ENCODE assay signal across 35 mouse cellular contexts in the genomic region with DNA sequence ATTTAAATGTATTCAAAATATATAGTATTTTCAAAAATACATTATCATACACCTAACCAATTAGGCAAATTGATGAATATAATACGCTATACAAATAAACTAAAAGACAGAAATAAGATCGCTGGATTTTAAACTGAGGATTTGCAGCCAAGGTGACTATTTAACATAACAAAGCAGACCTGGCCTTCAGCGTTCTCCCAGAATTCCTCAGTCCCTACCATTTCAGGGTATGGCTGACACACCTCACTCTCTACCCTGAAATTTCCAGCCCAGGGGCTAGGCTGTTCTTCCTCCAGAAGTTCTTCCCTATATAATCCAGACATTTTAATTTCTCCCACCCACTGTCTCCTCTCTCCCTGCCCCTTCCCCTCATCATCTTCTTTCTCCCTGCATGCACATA. TPM values are rescaled to one million over a fixed set of nuclear protein-coding genes. Genes with fewer than 3 reads are reported as not detected.
"Had no signal": no experiment of that assay in that cellular context is flagged by ENCODE, and none has a peak within 500 bp of the region (broad histone marks: within the 10 kb centered on the region; RNA-seq: fewer than 3 reads in every experiment).

No protein-coding gene starts in this region.

- H3K9ac ChIP-seq: embryonic facial prominence, embryonic 12.5 days; embryonic facial prominence, embryonic 13.5 days; embryonic facial prominence, embryonic 15.5 days; forebrain, embryonic 12.5 days; forebrain, embryonic 13.5 days; forebrain, embryonic 15.5 days; forebrain, postnatal 0 days had no signal

- H3K36me3 ChIP-seq: embryonic facial prominence, embryonic 12.5 days; embryonic facial prominence, embryonic 13.5 days; embryonic facial prominence, embryonic 15.5 days; forebrain, embryonic 12.5 days had no signal

- H3K27me3 ChIP-seq: embryonic facial prominence, embryonic 12.5 days; embryonic facial prominence, embryonic 13.5 days; embryonic facial prominence, embryonic 15.5 days; forebrain, embryonic 12.5 days; forebrain, embryonic 13.5 days; forebrain, embryonic 15.5 days had no signal

- H3K9me3 ChIP-seq: embryonic facial prominence, embryonic 10.5 days; embryonic facial prominence, embryonic 12.5 days; embryonic facial prominence, embryonic 13.5 days; embryonic facial prominence, embryonic 15.5 days; forebrain, embryonic 10.5 days; forebrain, embryonic 12.5 days; forebrain, embryonic 13.5 days; forebrain, embryonic 15.5 days; heart, embryonic 10.5 days had no signal

- H3K27ac ChIP-seq: embryonic facial prominence, embryonic 10.5 days; embryonic facial prominence, embryonic 12.5 days; embryonic facial prominence, embryonic 13.5 days; embryonic facial prominence, embryonic 15.5 days; forebrain, embryonic 10.5 days; forebrain, embryonic 12.5 days; forebrain, embryonic 13.5 days; forebrain, embryonic 15.5 days; gastrocnemius, adult 2 months; heart, adult 2 months; heart, embryonic 10.5 days had no signal

- H3K4me1 ChIP-seq: embryonic facial prominence, embryonic 13.5 days; heart, embryonic 10.5 days had no signal

- H3K4me3 ChIP-seq: embryonic facial prominence, embryonic 10.5 days; embryonic facial prominence, embryonic 12.5 days; embryonic facial prominence, embryonic 13.5 days; embryonic facial prominence, embryonic 15.5 days; erythroblast, embryonic 14.5 days; forebrain, embryonic 10.5 days; forebrain, embryonic 12.5 days; forebrain, embryonic 13.5 days; forebrain, embryonic 15.5 days; gastrocnemius, adult 2 months; heart, adult 2 months; heart, embryonic 10.5 days had no signal

- DNase-seq: cerebellum, adult 9-11 months; cerebellum, postnatal 10 days; cerebellum, postnatal 14 days; cerebellum, postnatal 25 days; cerebellum, postnatal 36 days; embryo, embryonic 11 days; forebrain, postnatal 0 days; gastrocnemius, adult 2 months; gastrocnemius, postnatal 10 days; gastrocnemius, postnatal 14 days; gastrocnemius, postnatal 36 days; heart, adult 18-20 months; heart, adult 2 months had no signal

RNA-seq across cellular contexts. Expression of a gene that starts 23.0 kb away (rescaled TPM):
- total RNA-seq: common myeloid progenitor, adult 5-6 weeks; gastrocnemius, adult 18-20 months; gastrocnemius, adult 2 months; gastrocnemius, adult 8-10 months; gastrocnemius, postnatal 10 days; gastrocnemius, postnatal 14 days; gastrocnemius, postnatal 36 days; gastrocnemius, postnatal 4 days; granulocyte monocyte progenitor cell, adult 5-6 weeks; heart, adult 18-20 months; heart, adult 2 months; heart, adult 8-10 months had no signal
- polyA plus RNA-seq: embryonic facial prominence, embryonic 10.5 days; embryonic facial prominence, embryonic 11.5 days; embryonic facial prominence, embryonic 12.5 days; embryonic facial prominence, embryonic 13.5 days; embryonic facial prominence, embryonic 14.5 days; embryonic facial prominence, embryonic 15.5 days; erythroblast, embryonic 14.5 days; forebrain, embryonic 10.5 days; forebrain, embryonic 11.5 days; forebrain, embryonic 12.5 days; forebrain, embryonic 14.5 days; forebrain, embryonic 15.5 days; gonadal fat pad, adult 2 months; heart, adult 2 months; heart, embryonic 10.5 days; heart, embryonic 11.5 days had no signal
